Mouse (Mus musculus): Measurements from ENCODE around the gene Ribc2. TPM values are rescaled to one million over a fixed set of nuclear protein-coding genes. Genes with fewer than 3 reads are reported as not detected.

Gene Ribc2
- polyA plus RNA-seq (2015; fragmentation: Nextera tagmentation; extraction: Ambion mirVana) = not detected in 2 replicates

DNA sequence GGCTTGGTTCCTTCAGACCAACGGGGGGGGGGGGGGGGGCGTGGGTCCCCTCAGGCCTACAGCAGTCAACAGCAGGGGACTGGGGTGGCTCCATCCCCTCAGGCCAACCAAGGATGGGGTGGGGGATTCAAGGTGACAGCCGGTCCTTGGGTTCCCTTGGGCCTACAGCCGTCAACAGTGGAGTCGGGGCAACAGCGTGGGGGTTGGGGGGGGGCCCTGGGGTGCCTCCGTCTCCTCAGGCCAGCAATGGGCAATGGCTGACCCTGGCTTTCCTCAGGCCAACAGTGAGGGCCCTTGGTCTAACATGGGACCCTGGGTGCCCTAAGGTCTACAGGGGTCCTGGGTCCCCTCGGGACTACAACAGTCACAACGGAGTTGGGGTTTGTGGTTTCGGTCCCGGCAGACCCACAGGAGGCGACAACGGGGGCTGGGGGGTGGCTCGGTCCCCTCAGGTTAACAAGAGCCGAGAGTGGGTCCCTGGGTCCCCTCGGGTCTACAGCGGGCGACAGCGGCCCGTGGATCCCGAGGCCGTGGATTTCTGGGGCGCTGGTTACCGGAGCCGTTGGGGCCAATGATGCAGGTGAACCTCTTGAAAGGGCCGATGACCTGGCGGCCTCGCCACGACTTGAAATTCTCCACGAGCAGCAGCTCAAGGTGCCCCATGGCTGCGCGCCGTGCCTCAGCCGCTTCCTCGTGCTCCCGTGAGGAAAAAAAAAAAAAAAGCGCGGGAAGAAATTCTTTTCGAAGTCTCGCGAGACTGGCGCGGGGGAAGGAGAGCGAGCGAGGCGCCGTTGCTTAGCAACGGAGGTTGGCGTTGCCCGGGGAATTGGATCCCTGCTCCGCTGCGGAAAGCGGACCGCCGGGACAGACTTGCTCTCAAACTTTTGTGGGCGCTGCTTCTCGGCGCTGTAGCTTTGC, at the start of gene Ribc2, which contains the start of gene Smc1b:
Gene Ribc2 (plus strand): TSS at position 804 of the 918 bp plus-strand sequence.
Gene Smc1b (minus strand): TSS at position 690 of the 918 bp plus-strand sequence.

Other genes with a start within 250 kb of the Ribc2 start
- 0.13 and 0.16 TPM in 2 replicates for gene Gm29666, start 212.0 kb upstream of the Ribc2 start, polyA plus RNA-seq (2015; fragmentation: Nextera tagmentation; extraction: Ambion mirVana)
- 14.8 and 15.8 TPM in 2 replicates for gene Nup50, start 208.7 kb upstream of the Ribc2 start, polyA plus RNA-seq (2015; fragmentation: Nextera tagmentation; extraction: Ambion mirVana)
- gene 5031439G07Rik, start 143.5 kb upstream of the Ribc2 start, polyA plus RNA-seq (2015; fragmentation: Nextera tagmentation; extraction: Ambion mirVana) = 4.3 and 6.4 TPM in 2 replicates
- gene Upk3a, start 114.9 kb upstream of the Ribc2 start, polyA plus RNA-seq (2015; fragmentation: Nextera tagmentation; extraction: Ambion mirVana) = not detected in 2 replicates
- 8.6 and 10.0 TPM in 2 replicates for gene Fam118a, start 103.1 kb upstream of the Ribc2 start, polyA plus RNA-seq (2015; fragmentation: Nextera tagmentation; extraction: Ambion mirVana)
- 0.12 and 0.22 TPM in 2 replicates for gene Smc1b, start 114 bp upstream of the Ribc2 start, polyA plus RNA-seq (2015; fragmentation: Nextera tagmentation; extraction: Ambion mirVana)
- 55.3 and 58.2 TPM in 2 replicates for gene Fbln1, start 73.9 kb downstream of the Ribc2 start, polyA plus RNA-seq (2015; fragmentation: Nextera tagmentation; extraction: Ambion mirVana)
- gene Atxn10, start 204.2 kb downstream of the Ribc2 start, polyA plus RNA-seq (2015; fragmentation: Nextera tagmentation; extraction: Ambion mirVana) = 112 and 121 TPM in 2 replicates